Mouse (Mus musculus) heart, postnatal 0 days (tissue): Measurements from ENCODE around the gene Anks1.

Experiments
- CTCF ChIP-seq: IDR thresholded peaks from 2 replicates; pipeline ENCODE4 v1.5.1; 2016; ENCODE audit warnings: antibody characterized with exemption, control low read depth, low read depth
- EP300 ChIP-seq: IDR thresholded peaks from 2 replicates; pipeline ENCODE4 v1.6.1; 2016; ENCODE audit warnings: antibody characterized with exemption, low read depth

DNA sequence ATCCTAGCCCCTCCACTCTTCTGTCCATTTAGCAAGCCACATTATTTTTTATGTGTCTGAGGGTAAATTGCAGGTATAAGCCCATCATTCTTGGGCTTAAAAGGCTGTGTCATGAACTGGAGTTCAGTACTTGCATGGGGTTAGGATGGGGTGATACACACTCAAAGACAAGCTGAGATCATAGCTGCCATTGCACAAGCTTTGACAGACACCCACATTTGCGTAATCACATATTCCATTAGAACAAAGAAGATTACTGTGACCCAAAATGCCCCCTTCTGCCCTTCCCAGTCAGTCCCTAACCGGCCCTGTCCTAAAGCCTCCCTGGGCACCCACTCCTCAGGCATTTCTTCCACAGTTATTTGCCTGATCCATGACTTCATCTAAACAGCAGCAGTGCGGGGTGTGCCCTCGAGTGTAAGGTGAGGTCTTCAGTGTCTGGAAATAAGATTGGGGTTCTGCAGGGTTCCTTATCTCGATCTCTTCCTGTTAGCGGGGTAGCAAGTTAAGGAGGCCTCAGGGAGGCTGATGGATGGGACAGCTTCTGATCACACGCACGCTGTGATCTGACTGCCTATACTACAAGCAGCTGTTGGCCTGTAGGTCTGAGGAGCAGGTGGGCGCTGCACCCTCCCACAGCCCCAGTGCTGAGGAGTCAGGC lies 122.3 kb downstream of the Anks1 start:
- TF ChIP-seq CTCF (no peak), EP300 (no peak)
